Mouse (Mus musculus) heart, embryonic 16.5 days (tissue): ENCODE data around the gene Smim24. TPM values are rescaled to one million over a fixed set of nuclear protein-coding genes. Genes with fewer than 3 reads are reported as not detected.
A peak's percentile ranks its signal among the peaks of the same experiment; 100 is the strongest.

ENCODE experiments used
- ATAC-seq: fragments of 200-750 bp; cut with Nextera tagmentation; replicated peaks from 2 replicates; pipeline ENCODE4 v1.8.0; 2017; ENCODE audit warnings: moderate number of reproducible peaks; ENCODE audit not compliant: insufficient read depth, low FRiP score; ENCODE audit errors: extremely low read depth
- H3K27ac ChIP-seq: fragments of 300-500 bp; sonication (generic); 2 replicates; pipeline ENCODE4 v1.5.1; 2014; ENCODE audit warnings: mild to moderate bottlenecking, low read length, control low read depth, moderate library complexity
- H3K27me3 ChIP-seq: fragments of 300-500 bp; sonication (generic); 2 replicates; pipeline ENCODE4 v1.6.1; 2014; ENCODE audit warnings: low read length, mixed read lengths; ENCODE audit not compliant: control insufficient read depth, insufficient read depth
- H3K36me3 ChIP-seq: fragments of 300-500 bp; sonication (generic); 2 replicates; pipeline ENCODE4 v1.6.1; 2014; ENCODE audit not compliant: control insufficient read depth, insufficient read depth
- H3K4me1 ChIP-seq: fragments of 300-500 bp; sonication (generic); 2 replicates; pipeline ENCODE4 v1.6.1; 2014; ENCODE audit warnings: low read length, mixed read lengths; ENCODE audit not compliant: control insufficient read depth, insufficient read depth
- H3K4me2 ChIP-seq: fragments of 300-500 bp; sonication (generic); 2 replicates; pipeline ENCODE4 v1.6.1; 2014; ENCODE audit warnings: low read depth, mild to moderate bottlenecking, control low read depth, low read length
- H3K4me3 ChIP-seq: fragments of 300-500 bp; sonication (generic); 2 replicates; pipeline ENCODE4 v1.5.1; 2014; ENCODE audit warnings: mild to moderate bottlenecking, control low read depth, low read length
- H3K9ac ChIP-seq: fragments of 300-500 bp; sonication (generic); 2 replicates; pipeline ENCODE4 v1.6.1; 2014; ENCODE audit warnings: low read length, control low read depth
- H3K9me3 ChIP-seq: fragments of 300-500 bp; sonication (generic); replicated peaks from 2 replicates; pipeline ENCODE4 v1.6.1; 2016; ENCODE audit warnings: low read length; ENCODE audit not compliant: control insufficient read depth
- WGBS: fragments of 180-500 bp; shearing (Covaris S2); extraction: QIAGEN DNeasy Blood & Tissue Kit; methylation state at CpG from one replicate; pipeline ENCODE4 v1.1.7; 2014; 5-methylcytosine and 5-hydroxymethylcytosine counted together
- polyA plus RNA-seq: library from polyadenylated mRNA; unstranded; fragments of >200 nt; fragmentation: Nextera tagmentation; extraction: Ambion mirVana; gene quantifications from 2 replicates; pipeline ENCODE4 v1.2.1, GENCODE M21; 2015

Gene Smim24
- polyA plus RNA-seq, 1 experiment from 2014 or later: 9.2 TPM

DNA sequence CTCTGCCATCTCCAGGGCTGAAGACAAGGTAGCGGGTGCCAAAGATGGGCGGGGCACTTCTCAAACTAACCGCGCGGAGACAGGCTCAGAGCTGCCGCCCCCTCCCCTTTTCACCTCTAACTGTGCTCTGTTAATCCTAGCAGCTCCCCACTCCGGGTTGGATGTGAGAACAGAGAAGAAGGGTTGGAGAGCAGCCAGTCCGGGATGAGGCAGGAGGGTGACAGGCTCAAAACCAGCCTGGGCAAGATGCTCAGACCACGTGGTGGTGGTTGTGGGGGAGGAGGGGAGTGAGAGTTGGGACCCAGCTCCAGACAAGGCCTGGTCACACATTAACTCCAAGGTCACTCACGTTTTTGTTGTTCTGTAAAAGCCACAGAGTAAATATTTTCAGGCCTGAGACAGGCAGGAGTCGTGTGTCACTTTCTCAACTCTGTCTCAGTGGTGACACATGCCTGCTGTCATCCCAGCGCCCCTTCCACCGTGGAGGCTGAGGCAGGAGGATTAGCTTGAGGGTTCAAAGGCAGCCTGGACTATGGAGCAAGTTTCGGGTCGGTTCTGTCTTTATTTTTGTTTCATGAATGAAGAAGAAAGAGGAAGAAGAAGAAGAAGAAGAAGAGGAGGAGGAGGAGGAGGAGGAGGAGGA lies 38.8 kb downstream of the Smim24 start:
- Histone ChIP-seq H3K4me3 (peak overlapping the region; percentile 79), H3K4me2 (peak overlapping the region; percentile 92), H3K27me3 (no peaks in the 10 kb centered on the region), H3K9me3 (no peaks in the 10 kb centered on the region), H3K9ac (peak overlapping the region; percentile 89), H3K27ac (peak overlapping the region; percentile 98), H3K36me3 (no peaks in the 10 kb centered on the region), H3K4me1 (peaks cover 47% of the 10 kb centered on the region)
- no peak for ATAC-seq
- 20% methylated on average over 15 of the region's 15 CpGs for WGBS

DNA sequence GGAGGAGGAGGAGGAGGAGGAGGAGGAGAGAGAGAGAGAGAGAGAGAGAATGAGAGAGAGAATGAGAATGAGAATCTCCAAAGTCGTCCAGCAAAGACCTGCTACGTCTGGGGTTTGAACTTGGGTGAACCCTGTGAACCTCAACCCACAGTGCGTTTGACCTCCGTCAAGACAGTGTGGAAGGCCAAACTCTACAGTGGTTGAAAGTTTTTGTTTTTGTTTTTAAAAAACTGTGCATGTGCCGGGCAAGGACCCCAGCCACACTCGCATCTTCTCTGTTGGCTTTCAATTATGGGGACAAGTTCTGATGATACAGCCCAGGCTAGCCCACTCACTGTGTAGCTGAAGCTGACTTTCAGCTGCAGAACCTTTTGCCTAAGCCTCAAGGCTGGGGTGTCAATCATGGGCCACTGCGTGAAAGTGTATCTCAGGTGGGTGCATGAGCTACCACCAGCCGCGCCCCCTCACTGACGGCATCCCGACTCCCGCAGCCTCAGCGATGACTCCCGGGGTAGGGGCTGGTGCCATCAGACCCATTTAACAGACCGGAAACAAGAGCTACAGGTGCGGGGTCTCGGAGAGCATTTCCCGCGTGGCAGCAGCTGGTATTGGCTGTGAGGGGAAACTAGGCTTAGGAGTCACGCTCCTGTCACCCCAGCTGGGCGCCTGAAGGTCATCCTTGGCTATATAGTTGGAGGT lies 39.5 kb downstream of the Smim24 start:
- WGBS: 63% methylated on average over 21 of the region's 21 CpGs
- H3K27me3 ChIP-seq: no peaks in the 10 kb centered on the region

DNA sequence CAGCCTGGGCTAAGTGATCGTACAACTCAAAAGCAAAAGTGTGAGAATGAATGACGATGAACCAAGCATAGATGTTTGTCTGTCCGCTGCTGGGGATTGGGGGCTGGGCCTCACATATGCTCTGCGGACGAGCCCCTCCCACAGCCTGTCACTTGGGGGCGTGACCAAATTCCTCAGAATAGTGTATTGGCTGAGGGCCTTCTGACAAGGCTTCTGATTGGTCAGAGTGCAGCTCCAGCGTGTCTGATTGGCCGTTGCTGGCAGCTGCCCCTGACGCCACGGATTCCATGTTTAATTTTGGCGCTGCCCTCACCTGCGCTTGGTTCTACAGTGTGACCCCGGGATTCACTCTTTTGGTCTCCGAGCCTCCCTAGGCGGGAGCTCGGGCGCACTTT lies 40.0 kb downstream of the Smim24 start:
- 4% methylated on average over 17 of the region's 17 CpGs for WGBS
- H3K9ac ChIP-seq: peak overlapping the region; percentile 35
- H3K27me3 ChIP-seq: no peaks in the 10 kb centered on the region
- H3K9me3 ChIP-seq: no peaks in the 10 kb centered on the region
- peak overlapping the region; percentile 25 for H3K4me3 ChIP-seq
- no peak overlapping the region for H3K27ac ChIP-seq
- peak overlapping the region; percentile 53 for H3K4me2 ChIP-seq
- H3K4me1 ChIP-seq: peaks cover 42% of the 10 kb centered on the region
- peak; percentile 73 for ATAC-seq
- H3K36me3 ChIP-seq: no peaks in the 10 kb centered on the region

More for the DNA sequence above, 39.5 kb downstream of the Smim24 start:
- Histone ChIP-seq H3K4me1 (peaks cover 44% of the 10 kb centered on the region), H3K36me3 (no peaks in the 10 kb centered on the region), H3K9ac (0 out of 2 replicates have a peak overlapping the region, but pooled peaks have one; percentile 13), H3K4me3 (peak overlapping the region; percentile 25; the same call in 1 of the 2 replicates), H3K27ac (no peak overlapping the region), H3K9me3 (no peaks in the 10 kb centered on the region), H3K4me2 (peak overlapping the region; percentile 53)
- ATAC-seq: no peak

DNA sequence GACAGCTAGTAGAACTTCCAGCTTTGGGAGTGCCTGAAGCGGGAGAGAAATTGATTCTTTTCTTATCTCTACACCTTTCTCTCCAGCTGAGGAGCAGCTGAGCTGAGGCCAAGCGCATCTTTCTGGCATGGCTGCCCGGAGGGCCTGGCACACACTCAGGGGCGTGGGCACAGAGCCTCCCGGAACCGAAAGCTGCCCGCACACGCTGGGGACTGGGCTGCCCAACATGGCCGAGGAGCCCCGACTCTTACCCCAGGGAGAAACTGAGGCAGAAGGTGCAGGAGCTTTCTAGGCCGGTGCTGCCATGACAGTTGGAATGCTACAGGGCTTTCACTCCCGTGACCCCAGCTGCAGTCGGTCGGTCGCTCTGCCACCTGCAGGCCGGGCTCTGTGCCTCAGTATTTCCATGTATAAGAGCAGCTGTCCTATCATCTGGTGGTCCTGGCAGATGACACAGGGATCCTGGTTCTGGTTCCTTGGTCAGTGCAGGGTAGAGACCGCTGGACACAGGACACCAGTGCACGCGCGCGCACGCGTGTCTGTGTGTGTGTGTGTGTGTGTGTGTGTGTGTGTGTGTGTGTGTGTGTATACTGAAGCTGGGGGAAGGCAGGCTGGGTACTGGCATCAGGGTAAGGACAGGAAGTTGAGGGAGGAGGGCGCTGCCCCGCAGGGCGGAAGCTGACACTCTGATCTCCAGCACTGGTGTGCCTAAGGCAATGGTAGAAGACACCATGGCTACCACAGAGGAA lies 40.9 kb downstream of the Smim24 start:
- peak overlapping the region; percentile 35 for H3K9ac ChIP-seq
- H3K4me2 ChIP-seq: no peak overlapping the region; the same call in 1 of the 2 replicates
- no peaks in the 10 kb centered on the region for H3K36me3 ChIP-seq
- 71% methylated on average over 26 of the region's 26 CpGs for WGBS
- H3K4me3 ChIP-seq: no peak overlapping the region
- H3K9me3 ChIP-seq: no peaks in the 10 kb centered on the region
- peaks cover 42% of the 10 kb centered on the region for H3K4me1 ChIP-seq
- H3K27ac ChIP-seq: no peak overlapping the region
- ATAC-seq: no peak
- H3K27me3 ChIP-seq: no peaks in the 10 kb centered on the region

DNA sequence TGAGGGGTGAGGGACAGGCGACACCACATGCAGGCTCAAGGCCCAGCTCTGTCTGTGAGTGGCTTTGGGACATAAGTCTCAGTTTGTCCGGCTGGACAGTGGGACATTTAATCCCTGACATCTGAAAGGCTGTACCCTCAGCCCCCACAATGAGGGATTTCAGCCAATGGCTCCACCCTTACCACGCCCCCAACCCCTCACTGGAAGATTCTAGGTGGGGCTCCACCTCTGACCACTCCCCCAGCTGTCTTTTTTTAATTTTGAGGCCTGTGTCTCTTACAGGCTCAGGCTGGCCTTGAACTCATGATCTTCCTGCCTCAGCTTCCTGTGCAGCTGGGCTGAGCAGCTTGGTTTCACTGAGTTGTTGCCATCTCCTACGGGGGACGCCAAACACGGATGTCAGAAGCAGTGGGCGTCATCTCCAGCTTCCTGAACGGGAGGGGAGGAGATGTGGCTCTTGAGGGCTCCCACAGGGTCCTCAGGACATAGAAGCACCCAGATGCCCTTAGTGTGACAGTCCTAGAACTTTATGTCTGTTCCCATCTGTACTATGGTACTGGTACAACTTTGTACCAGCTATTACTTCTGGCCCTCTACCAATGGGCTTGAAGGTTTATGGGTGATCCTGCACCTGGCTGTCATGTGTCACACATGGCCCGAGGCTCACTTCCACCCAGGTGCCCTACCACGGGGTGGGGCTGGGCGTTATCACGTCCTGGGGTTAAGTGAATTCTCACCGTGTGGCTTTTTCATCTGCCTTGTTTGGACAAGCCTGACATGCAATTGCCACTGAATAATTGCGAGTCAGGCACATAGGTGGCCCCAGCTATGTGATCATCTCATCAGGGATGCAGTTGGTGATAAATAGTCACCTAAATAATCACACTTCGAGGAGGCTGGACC lies 41.8 kb downstream of the Smim24 start:
- no peaks in the 10 kb centered on the region for H3K27me3 ChIP-seq
- H3K4me1 ChIP-seq: peaks cover 35% of the 10 kb centered on the region
- H3K9ac ChIP-seq: peak overlapping the region; percentile 22; the same call in 1 of the 2 replicates
- H3K36me3 ChIP-seq: no peaks in the 10 kb centered on the region
- no peak for ATAC-seq
- no peak overlapping the region for H3K4me2 ChIP-seq
- no peaks in the 10 kb centered on the region for H3K9me3 ChIP-seq
- WGBS: 51% methylated on average over 15 of the region's 15 CpGs
- H3K27ac ChIP-seq: peak overlapping the region; percentile 69
- H3K4me3 ChIP-seq: no peak overlapping the region

DNA sequence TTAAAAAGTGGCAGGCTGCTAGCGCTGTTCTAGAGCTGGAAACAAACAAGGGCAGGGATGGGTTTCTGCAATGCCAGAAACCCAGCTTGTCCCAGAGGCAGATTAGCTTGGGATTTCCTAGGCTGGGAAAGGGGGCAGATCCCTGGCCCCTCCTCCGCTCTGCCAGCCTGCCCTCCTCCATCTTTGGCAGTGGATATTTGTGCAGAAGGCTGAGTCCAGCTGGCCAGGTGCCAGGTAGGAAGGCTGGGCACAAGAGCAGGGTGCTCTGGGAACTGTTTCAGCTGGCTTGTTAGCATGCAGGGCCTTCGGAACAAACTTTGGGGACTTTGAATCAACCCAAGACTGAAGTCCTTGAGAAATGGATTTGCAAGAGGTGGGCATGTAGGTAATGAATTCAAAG lies 42.6 kb downstream of the Smim24 start:
- H3K36me3 ChIP-seq: no peaks in the 10 kb centered on the region
- H3K4me3 ChIP-seq: no peak overlapping the region
- peak overlapping the region; percentile 69 for H3K27ac ChIP-seq
- H3K4me2 ChIP-seq: no peak overlapping the region; the same call in 1 of the 2 replicates
- H3K9ac ChIP-seq: peak overlapping the region; percentile 22; the same call in 1 of the 2 replicates
- ATAC-seq: no peak; the same call in 1 of the 2 replicates
- no peaks in the 10 kb centered on the region for H3K27me3 ChIP-seq
- H3K4me1 ChIP-seq: peaks cover 33% of the 10 kb centered on the region
- WGBS: 53% methylated on average over 3 of the region's 3 CpGs
- H3K9me3 ChIP-seq: no peaks in the 10 kb centered on the region

DNA sequence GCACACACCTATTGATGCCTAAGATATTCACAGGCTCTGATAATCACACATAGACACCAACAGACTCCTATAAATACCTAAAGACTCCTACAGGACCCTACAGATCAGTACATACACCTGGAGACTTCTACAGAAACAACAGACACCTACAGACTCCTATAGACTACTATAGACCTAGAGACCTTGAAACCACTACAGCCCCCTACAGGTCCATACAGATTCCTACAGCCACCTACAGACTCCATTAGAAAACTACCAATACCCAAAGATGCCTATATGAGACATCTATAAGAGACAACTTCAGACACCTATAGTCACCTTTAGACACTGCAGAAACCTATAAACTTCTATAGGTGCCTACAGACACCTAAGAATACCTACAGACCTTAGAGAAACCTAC lies 48.2 kb downstream of the Smim24 start:
- ATAC-seq: no peak
- Histone ChIP-seq H3K27ac (no peak overlapping the region), H3K4me3 (no peak overlapping the region), H3K27me3 (0 out of 2 replicates have a peak, but pooled peaks cover 2% of the 10 kb centered on the region), H3K9me3 (no peaks in the 10 kb centered on the region), H3K4me1 (no peaks in the 10 kb centered on the region), H3K9ac (no peak overlapping the region), H3K36me3 (no peaks in the 10 kb centered on the region), H3K4me2 (no peak overlapping the region)
